Mouse (Mus musculus) liver, adult 2 months (tissue): Measurements from ENCODE around the gene Gm26620.

Experiments used
- CTCF ChIP-seq: fragments of 200-500 bp; IDR thresholded peaks from 2 replicates; pipeline ENCODE4 v1.5.1; 2011; ENCODE audit warnings: low read depth, low read length, control low read depth
- POLR2A ChIP-seq: fragments of 200-500 bp; IDR thresholded peaks from 2 replicates; pipeline ENCODE4 v1.6.1; 2011; ENCODE audit warnings: low read length, control low read depth; ENCODE audit not compliant: insufficient read depth; ENCODE audit errors: extremely low read depth

- TF ChIP-seq CTCF (no peak), POLR2A (no peak)
Measured at GRCm38 (mm10) chr1:170907111-170907455, 22.2 kb downstream of the Gm26620 start.
